Mouse (Mus musculus) bone marrow, adult 2 months (tissue): ENCODE measurements at regions not wholly inside any gene's neighbourhood (a gene's known extent, or its start where the extent isn't known, plus 50 kb on each side); places are given as distances from the start of the nearest gene placed in this dataset.

Experiments used
- CTCF ChIP-seq: fragments of 200-500 bp; IDR thresholded peaks from 2 replicates; pipeline ENCODE4 v1.5.1; 2011; ENCODE audit warnings: low read length, control low read depth; ENCODE audit not compliant: control insufficient read depth, insufficient read depth
- POLR2A ChIP-seq: fragments of 200-500 bp; IDR thresholded peaks from 2 replicates; pipeline ENCODE4 v1.6.1; 2011; ENCODE audit warnings: low read depth, mild to moderate bottlenecking, control low read depth, low read length, borderline replicate concordance; ENCODE audit not compliant: control insufficient read depth

- TF ChIP-seq CTCF (no peak), POLR2A (no peak)
Observed at GRCm38 (mm10) chr7:136531301-136531700, 363.1 kb upstream of the Mgmt start.
